Mouse (Mus musculus): ENCODE data around the gene Des. TPM values are rescaled to one million over a fixed set of nuclear protein-coding genes. Genes with fewer than 3 reads are reported as not detected.

Gene Des
- polyA plus RNA-seq, 1 experiment from 2014 or later: 1.7 TPM

DNA sequence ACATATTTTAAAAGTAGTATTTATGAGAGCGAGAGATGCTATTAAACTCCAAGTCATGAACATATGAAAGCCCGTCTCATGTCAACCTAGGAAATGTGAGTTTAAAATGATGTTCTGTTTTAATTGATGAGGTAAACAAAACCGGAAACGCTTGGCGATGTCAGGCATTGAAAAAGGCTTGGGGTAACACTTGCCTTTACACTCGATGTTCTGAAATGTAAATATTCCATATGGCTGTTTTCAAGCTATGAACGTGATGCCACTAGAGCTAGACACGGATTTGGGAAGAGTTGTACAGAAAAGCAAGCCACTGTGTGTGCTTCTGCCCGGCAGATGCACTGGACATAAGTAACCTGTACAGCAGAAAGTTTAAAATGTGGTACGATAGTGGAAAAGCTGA, 41.0 kb upstream of the Des start:
- peaks cover 15% of the 10 kb centered on the region for H3K4me1 ChIP-seq (replicated peaks; ENCODE audit: control insufficient read depth, insufficient read depth, low read length)
- 93% methylated on average over 10 of the region's 10 CpGs for WGBS
- no peaks in the 10 kb centered on the region for H3K27me3 ChIP-seq (ENCODE audit: control insufficient read depth, insufficient read depth, low read length)
- H3K4me2 ChIP-seq (replicated peaks): no peak overlapping the region
- no peak for DNase-seq (ENCODE audit: low spot score)
- H3K4me3 ChIP-seq (replicated peaks; ENCODE audit: low read length): no peak overlapping the region
- no peak overlapping the region for H3K9ac ChIP-seq
- peaks cover 15% of the 10 kb centered on the region for H3K36me3 ChIP-seq (replicated peaks; ENCODE audit: control insufficient read depth, insufficient read depth)
- ATAC-seq (ENCODE audit: low FRiP score): no peak
- H3K27ac ChIP-seq: no peak overlapping the region
- no peaks in the 10 kb centered on the region for H3K9me3 ChIP-seq (ENCODE audit: control insufficient read depth, low read length)

DNA sequence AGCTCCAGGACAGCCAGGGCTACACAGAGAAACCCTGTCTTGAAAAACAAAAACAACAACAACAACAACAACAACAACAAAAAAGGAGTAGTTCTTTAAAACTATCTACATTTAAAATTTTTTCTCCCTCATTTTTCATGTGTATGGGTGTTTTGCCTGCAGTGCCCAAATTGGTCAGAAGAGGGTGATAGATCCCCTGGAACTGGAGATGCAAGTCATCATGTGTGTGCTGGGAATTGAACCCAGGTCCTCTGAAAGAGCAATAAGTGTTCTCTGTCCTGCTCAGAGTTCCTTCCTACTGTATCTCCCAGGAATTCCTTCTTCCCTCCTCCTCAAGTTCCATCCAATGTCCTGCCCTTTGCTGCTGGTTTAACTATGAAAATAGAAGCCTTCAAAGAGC, 32.7 kb upstream of the Des start:
- Histone ChIP-seq H3K4me1 (replicated peaks; ENCODE audit: control insufficient read depth, insufficient read depth, low read length) (no peaks in the 10 kb centered on the region), H3K36me3 (replicated peaks; ENCODE audit: control insufficient read depth, insufficient read depth) (no peaks in the 10 kb centered on the region), H3K27ac (no peak overlapping the region), H3K27me3 (ENCODE audit: control insufficient read depth, insufficient read depth, low read length) (no peaks in the 10 kb centered on the region), H3K9me3 (ENCODE audit: control insufficient read depth, low read length) (no peaks in the 10 kb centered on the region), H3K9ac (no peak overlapping the region), H3K4me2 (replicated peaks) (no peak overlapping the region), H3K4me3 (replicated peaks; ENCODE audit: low read length) (no peak overlapping the region)
- DNase-seq (ENCODE audit: low spot score) (no peak), ATAC-seq (ENCODE audit: low FRiP score) (no peak)

DNA sequence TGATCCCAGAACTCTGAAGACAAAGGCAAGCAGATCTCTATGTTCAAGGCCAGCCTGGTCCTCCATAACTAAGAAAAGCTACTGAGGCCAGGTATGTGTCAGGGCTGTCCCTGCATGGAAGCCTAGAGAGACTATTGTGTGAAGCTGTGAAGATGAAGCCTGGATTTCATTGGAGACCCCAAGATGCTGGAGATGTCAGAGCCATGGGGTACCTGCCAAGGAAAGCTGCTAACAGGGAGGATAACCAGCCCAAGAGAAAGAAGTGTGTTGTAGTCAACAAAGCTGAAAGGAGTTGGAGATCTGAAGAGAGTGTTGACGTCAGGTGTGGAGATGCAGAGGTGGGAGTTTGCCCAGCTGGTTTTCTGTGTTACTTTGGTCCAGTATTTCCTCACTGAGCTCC, 28.9 kb upstream of the Des start:
- H3K36me3 ChIP-seq (replicated peaks; ENCODE audit: control insufficient read depth, insufficient read depth): no peaks in the 10 kb centered on the region
- ATAC-seq (ENCODE audit: low FRiP score) (no peak), DNase-seq (ENCODE audit: low spot score) (no peak)
- no peaks in the 10 kb centered on the region for H3K4me1 ChIP-seq (replicated peaks; ENCODE audit: control insufficient read depth, insufficient read depth, low read length)
- no peaks in the 10 kb centered on the region for H3K27me3 ChIP-seq (ENCODE audit: control insufficient read depth, insufficient read depth, low read length)
- 91% methylated on average over 1 of the region's 1 CpGs for WGBS
- no peak overlapping the region for H3K4me3 ChIP-seq (replicated peaks; ENCODE audit: low read length)
- H3K27ac ChIP-seq: no peak overlapping the region
- H3K9ac ChIP-seq: no peak overlapping the region
- no peaks in the 10 kb centered on the region for H3K9me3 ChIP-seq (ENCODE audit: control insufficient read depth, low read length)
- no peak overlapping the region for H3K4me2 ChIP-seq (replicated peaks)

DNA sequence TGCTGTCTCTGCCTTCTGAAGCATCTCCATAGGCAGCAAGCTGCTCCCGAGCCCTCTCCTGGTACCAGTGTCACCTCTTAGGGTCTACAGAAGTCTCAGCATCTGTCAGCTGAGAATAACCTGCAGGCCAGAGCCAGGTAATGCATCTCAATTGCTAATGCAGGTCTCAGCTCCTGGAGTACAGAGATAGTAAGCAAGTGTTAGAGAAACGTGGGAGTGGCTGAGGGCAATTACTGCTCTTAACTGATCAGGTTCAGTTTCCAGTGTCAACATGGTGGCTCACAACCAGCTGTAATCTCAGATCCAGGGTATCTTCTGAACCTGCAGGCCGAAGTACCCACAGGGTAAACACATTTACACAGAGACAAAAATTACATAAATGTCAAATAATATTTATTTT, 23.7 kb upstream of the Des start:
- WGBS: 79% methylated on average over 3 of the region's 3 CpGs
- no peak overlapping the region for H3K4me3 ChIP-seq (replicated peaks; ENCODE audit: low read length)

DNA sequence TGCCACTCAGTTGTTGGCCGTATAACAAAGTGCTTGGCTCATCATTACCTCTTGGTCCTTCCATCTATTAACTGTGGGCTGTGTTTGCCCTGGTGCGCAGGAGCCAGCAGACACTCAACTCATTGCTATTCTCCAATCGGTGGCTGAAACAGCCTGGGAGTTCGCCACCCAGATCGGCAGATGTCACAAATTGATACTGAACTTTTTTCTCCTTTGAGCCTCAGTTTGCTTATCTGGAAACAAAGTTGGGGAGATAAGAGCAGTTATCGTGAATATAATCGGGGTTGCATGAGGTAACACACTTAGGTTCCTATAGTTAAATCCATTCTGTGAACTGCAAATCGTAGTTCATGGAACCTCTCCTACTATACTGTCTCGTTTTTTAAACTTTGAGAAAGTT, 23.0 kb upstream of the Des start:
- Histone ChIP-seq H3K9ac (no peak overlapping the region), H3K9me3 (ENCODE audit: control insufficient read depth, low read length) (no peaks in the 10 kb centered on the region), H3K27me3 (ENCODE audit: control insufficient read depth, insufficient read depth, low read length) (no peaks in the 10 kb centered on the region), H3K4me2 (replicated peaks) (no peak overlapping the region), H3K4me3 (replicated peaks; ENCODE audit: low read length) (no peak overlapping the region), H3K4me1 (replicated peaks; ENCODE audit: control insufficient read depth, insufficient read depth, low read length) (peaks cover 19% of the 10 kb centered on the region), H3K27ac (no peak overlapping the region), H3K36me3 (replicated peaks; ENCODE audit: control insufficient read depth, insufficient read depth) (no peaks in the 10 kb centered on the region)
- ATAC-seq (ENCODE audit: low FRiP score): no peak
- WGBS: 80% methylated on average over 9 of the region's 9 CpGs
- DNase-seq (ENCODE audit: low spot score): no peak

More for the DNA sequence above, 23.7 kb upstream of the Des start:
- Histone ChIP-seq H3K36me3 (replicated peaks; ENCODE audit: control insufficient read depth, insufficient read depth) (no peaks in the 10 kb centered on the region), H3K4me2 (replicated peaks) (no peak overlapping the region), H3K4me1 (replicated peaks; ENCODE audit: control insufficient read depth, insufficient read depth, low read length) (peaks cover 19% of the 10 kb centered on the region), H3K27me3 (ENCODE audit: control insufficient read depth, insufficient read depth, low read length) (no peaks in the 10 kb centered on the region), H3K9ac (no peak overlapping the region), H3K27ac (no peak overlapping the region), H3K9me3 (ENCODE audit: control insufficient read depth, low read length) (no peaks in the 10 kb centered on the region)
- DNase-seq (ENCODE audit: low spot score) (no peak), ATAC-seq (ENCODE audit: low FRiP score) (no peak)

DNA sequence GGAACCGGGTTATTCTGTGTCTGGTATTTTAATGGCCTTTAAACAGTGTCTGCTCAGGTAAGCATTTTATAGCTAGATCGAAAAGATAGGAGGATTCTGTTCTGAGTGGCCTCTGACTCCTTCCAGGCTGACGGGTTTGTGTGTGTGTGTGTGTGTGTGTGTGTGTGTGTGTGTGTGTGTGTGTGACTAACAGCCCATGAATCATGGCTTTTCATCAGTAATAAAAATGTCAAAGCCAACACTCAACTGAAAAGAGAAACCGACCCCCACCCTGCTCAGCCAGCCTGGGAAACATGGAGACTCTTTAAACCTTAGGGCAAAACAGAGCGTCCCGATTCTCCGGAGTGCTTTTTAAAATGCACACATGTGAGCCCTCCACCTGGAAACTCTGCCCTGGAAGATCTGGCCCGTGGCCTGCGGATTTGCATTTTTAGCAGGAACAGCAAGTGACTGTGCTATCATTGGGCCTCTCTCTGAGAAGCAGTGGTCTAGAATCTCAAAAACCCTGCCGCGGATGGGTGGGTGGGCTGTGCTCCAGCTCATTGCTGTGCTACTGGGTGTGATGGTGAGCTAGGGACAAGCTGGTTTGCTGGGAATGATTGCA, 21.9 kb upstream of the Des start:
- Histone ChIP-seq H3K4me2 (replicated peaks) (no peak overlapping the region), H3K9ac (peak overlapping the region; percentile 41; the same call in 1 of the 2 replicates), H3K4me1 (replicated peaks; ENCODE audit: control insufficient read depth, insufficient read depth, low read length) (peaks cover 19% of the 10 kb centered on the region), H3K9me3 (ENCODE audit: control insufficient read depth, low read length) (no peaks in the 10 kb centered on the region), H3K27ac (peak overlapping the region; percentile 71; the same call in 1 of the 2 replicates), H3K4me3 (replicated peaks; ENCODE audit: low read length) (no peak overlapping the region), H3K27me3 (ENCODE audit: control insufficient read depth, insufficient read depth, low read length) (no peaks in the 10 kb centered on the region), H3K36me3 (replicated peaks; ENCODE audit: control insufficient read depth, insufficient read depth) (no peaks in the 10 kb centered on the region)
- ATAC-seq (ENCODE audit: low FRiP score) (0 out of 2 replicates have a peak, but pooled peaks have one; percentile 25), DNase-seq (ENCODE audit: low spot score) (no peak)
- 30% methylated on average over 11 of the region's 11 CpGs for WGBS

DNA sequence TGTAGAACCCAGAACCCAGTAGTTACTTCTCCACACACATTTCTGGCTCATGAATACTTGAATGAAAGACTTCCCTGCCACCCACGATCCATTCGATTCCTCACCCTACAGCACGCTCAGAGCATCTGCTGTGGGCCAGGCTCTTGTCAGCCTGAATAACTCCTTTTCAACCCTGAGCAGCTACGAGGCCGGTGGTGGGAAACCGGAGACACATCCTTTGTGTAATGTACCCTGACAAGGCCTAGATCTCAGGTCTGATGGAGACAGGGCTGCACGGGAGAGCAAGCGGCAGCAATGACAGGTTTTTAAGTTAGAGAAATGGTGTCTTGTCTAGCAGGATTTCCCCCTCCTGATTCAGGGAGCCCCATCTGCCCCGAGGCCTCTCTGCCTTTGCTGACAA, 20.8 kb upstream of the Des start:
- H3K4me3 ChIP-seq (replicated peaks; ENCODE audit: low read length): no peak overlapping the region
- peak overlapping the region; percentile 71 for H3K27ac ChIP-seq
- no peaks in the 10 kb centered on the region for H3K27me3 ChIP-seq (ENCODE audit: control insufficient read depth, insufficient read depth, low read length)
- 0 out of 2 replicates have a peak, but pooled peaks have one; percentile 21 for ATAC-seq (ENCODE audit: low FRiP score)
- DNase-seq (ENCODE audit: low spot score): peak; percentile 27
- H3K36me3 ChIP-seq (replicated peaks; ENCODE audit: control insufficient read depth, insufficient read depth): no peaks in the 10 kb centered on the region
- H3K4me1 ChIP-seq (replicated peaks; ENCODE audit: control insufficient read depth, insufficient read depth, low read length): peaks cover 19% of the 10 kb centered on the region
- H3K9ac ChIP-seq: peak overlapping the region; percentile 41
- H3K4me2 ChIP-seq (replicated peaks): no peak overlapping the region
- no peaks in the 10 kb centered on the region for H3K9me3 ChIP-seq (ENCODE audit: control insufficient read depth, low read length)
- 30% methylated on average over 9 of the region's 9 CpGs for WGBS

DNA sequence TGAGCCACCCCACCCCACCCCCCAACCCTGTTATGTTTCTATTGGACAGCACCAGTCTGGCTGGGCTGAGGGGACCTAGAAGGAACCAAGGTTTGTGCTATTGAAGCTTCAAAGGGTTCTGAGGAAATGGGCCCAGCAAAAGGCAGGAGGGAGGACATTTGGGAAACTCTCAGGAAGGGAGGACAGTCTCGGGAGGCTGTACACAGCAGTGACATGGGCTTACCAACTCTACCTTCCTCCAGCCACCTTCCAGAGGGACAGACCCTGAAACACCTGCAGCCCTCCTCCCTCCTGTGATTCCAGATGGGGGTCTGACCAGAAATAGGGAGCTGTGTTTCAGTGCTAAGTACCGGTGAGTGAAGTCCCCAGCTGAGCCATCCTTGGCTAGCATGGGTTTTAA, 19.6 kb upstream of the Des start:
- no peak for DNase-seq (ENCODE audit: low spot score)
- 68% methylated on average over 2 of the region's 2 CpGs for WGBS
- ATAC-seq (ENCODE audit: low FRiP score): no peak

DNA sequence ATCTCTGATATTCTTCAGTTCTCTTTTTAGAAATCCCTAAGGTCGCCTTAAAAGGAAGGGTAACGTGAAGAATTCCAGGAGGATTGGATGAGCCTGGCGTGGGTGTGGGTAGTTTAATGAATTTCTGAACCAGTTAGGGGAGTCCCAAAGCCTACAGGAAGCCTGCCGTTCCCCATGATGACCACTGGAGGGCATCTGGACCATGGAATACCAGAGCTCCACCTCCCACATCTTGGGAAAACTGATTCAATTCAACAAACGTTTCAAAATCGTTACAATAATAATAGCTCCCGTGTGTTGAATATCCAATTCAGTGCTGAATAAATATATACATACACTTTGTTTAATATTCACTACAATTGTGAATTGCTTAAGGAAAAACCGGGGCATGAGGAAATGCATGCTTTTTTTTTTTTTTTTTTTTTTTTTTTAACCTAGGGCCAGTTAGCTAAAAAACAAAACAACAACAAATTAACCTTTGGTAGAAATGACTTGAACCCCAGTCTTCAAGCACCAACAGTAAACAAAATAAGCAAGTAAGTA, 17.2 kb upstream of the Des start:
- ATAC-seq (ENCODE audit: low FRiP score) (no peak), DNase-seq (ENCODE audit: low spot score) (peak; percentile 90)
- no peaks in the 10 kb centered on the region for H3K9me3 ChIP-seq (ENCODE audit: control insufficient read depth, low read length)
- H3K4me1 ChIP-seq (replicated peaks; ENCODE audit: control insufficient read depth, insufficient read depth, low read length): peaks cover 25% of the 10 kb centered on the region
- WGBS: under 1% methylated on average over 8 of the region's 8 CpGs
- H3K4me2 ChIP-seq (replicated peaks): no peak overlapping the region
- H3K9ac ChIP-seq: no peak overlapping the region
- H3K36me3 ChIP-seq (replicated peaks; ENCODE audit: control insufficient read depth, insufficient read depth): no peaks in the 10 kb centered on the region
- no peaks in the 10 kb centered on the region for H3K27me3 ChIP-seq (ENCODE audit: control insufficient read depth, insufficient read depth, low read length)
- no peak overlapping the region for H3K4me3 ChIP-seq (replicated peaks; ENCODE audit: low read length)
- no peak overlapping the region for H3K27ac ChIP-seq

More for the DNA sequence above, 19.6 kb upstream of the Des start:
- H3K27ac ChIP-seq: no peak overlapping the region
- H3K27me3 ChIP-seq (ENCODE audit: control insufficient read depth, insufficient read depth, low read length): no peaks in the 10 kb centered on the region
- peaks cover 25% of the 10 kb centered on the region for H3K4me1 ChIP-seq (replicated peaks; ENCODE audit: control insufficient read depth, insufficient read depth, low read length)
- H3K36me3 ChIP-seq (replicated peaks; ENCODE audit: control insufficient read depth, insufficient read depth): no peaks in the 10 kb centered on the region
- no peak overlapping the region for H3K9ac ChIP-seq
- no peak overlapping the region for H3K4me2 ChIP-seq (replicated peaks)
- no peak overlapping the region for H3K4me3 ChIP-seq (replicated peaks; ENCODE audit: low read length)
- H3K9me3 ChIP-seq (ENCODE audit: control insufficient read depth, low read length): no peaks in the 10 kb centered on the region
